Mouse (Mus musculus): Measurements from ENCODE around the gene Tfpi.
A peak's percentile ranks its signal among the peaks of the same experiment; 100 is the strongest.

Gene Tfpi

GRCm38 (mm10) chr2:84476577-84476976 is at the start of gene Tfpi:
Tfpi (minus strand) TSS chr2:84476775.
- DNase-seq (ENCODE audit: low spot score in 2 of 2) = no peak

GRCm38 (mm10) chr2:84526221-84526620 is 49.6 kb upstream of the Tfpi start:
- no peak for DNase-seq (ENCODE audit: low spot score in 2 of 2)

- DNase-seq (ENCODE audit: low spot score in 2 of 2) = no peak
These were observed 49.2 kb upstream of the Tfpi start for GRCm38 (mm10) chr2:84525806-84526205.

- DNase-seq (ENCODE audit: low spot score in 2 of 2) = no peak
These were observed 48.5 kb upstream of the Tfpi start for GRCm38 (mm10) chr2:84525047-84525446.

GRCm38 (mm10) chr2:84523994-84524393 is 47.4 kb upstream of the Tfpi start:
- no peak for DNase-seq (ENCODE audit: low spot score in 2 of 2)

GRCm38 (mm10) chr2:84523103-84523865 is 46.7 kb upstream of the Tfpi start:
- DNase-seq (ENCODE audit: low spot score in 2 of 2) = no peak

GRCm38 (mm10) chr2:84519514-84520067 is 43.0 kb upstream of the Tfpi start:
- peak in 1 of 2 experiments; percentile 3 for DNase-seq (ENCODE audit: low spot score in 2 of 2)

GRCm38 (mm10) chr2:84518767-84519166 is 42.2 kb upstream of the Tfpi start:
- DNase-seq (ENCODE audit: low spot score in 2 of 2) = no peak

- no peak for DNase-seq (ENCODE audit: low spot score in 2 of 2)
These were observed 36.7 kb upstream of the Tfpi start for GRCm38 (mm10) chr2:84513281-84513680.

GRCm38 (mm10) chr2:84511508-84511907 is 34.9 kb upstream of the Tfpi start:
- DNase-seq (ENCODE audit: low spot score in 2 of 2) = no peak

- no peak for DNase-seq (ENCODE audit: low spot score in 2 of 2)
These were observed 34.5 kb upstream of the Tfpi start for GRCm38 (mm10) chr2:84511036-84511435.

- DNase-seq (ENCODE audit: low spot score in 2 of 2) = peak in 1 of 2 experiments; percentile 6
These were observed 28.4 kb upstream of the Tfpi start for GRCm38 (mm10) chr2:84504954-84505394.

- no peak for DNase-seq (ENCODE audit: low spot score in 2 of 2)
These were observed 27.7 kb upstream of the Tfpi start for GRCm38 (mm10) chr2:84504285-84504684.

GRCm38 (mm10) chr2:84498921-84499320 is 22.3 kb upstream of the Tfpi start:
- no peak for DNase-seq (ENCODE audit: low spot score in 2 of 2)

GRCm38 (mm10) chr2:84495108-84495507 is 18.5 kb upstream of the Tfpi start:
- DNase-seq (ENCODE audit: low spot score in 2 of 2) = no peak

- DNase-seq (ENCODE audit: low spot score in 2 of 2) = no peak
These were observed 17.1 kb upstream of the Tfpi start for GRCm38 (mm10) chr2:84493626-84494025.

- no peak for DNase-seq (ENCODE audit: low spot score in 2 of 2)
These were observed 15.1 kb upstream of the Tfpi start for GRCm38 (mm10) chr2:84491715-84492114.

- no peak for DNase-seq (ENCODE audit: low spot score in 2 of 2)
These were observed 11.2 kb upstream of the Tfpi start for GRCm38 (mm10) chr2:84487705-84488291.

GRCm38 (mm10) chr2:84481863-84482262 is 5.3 kb upstream of the Tfpi start:
- no peak for DNase-seq (ENCODE audit: low spot score in 2 of 2)

- no peak for DNase-seq (ENCODE audit: low spot score in 2 of 2)
These were observed 2.5 kb upstream of the Tfpi start for GRCm38 (mm10) chr2:84479036-84479435.

- DNase-seq (ENCODE audit: low spot score in 2 of 2) = no peak
These were observed 1.2 kb upstream of the Tfpi start for GRCm38 (mm10) chr2:84477759-84478158.

GRCm38 (mm10) chr2:84476131-84476530 is 444 bp downstream of the Tfpi start:
- DNase-seq (ENCODE audit: low spot score in 2 of 2) = no peak

GRCm38 (mm10) chr2:84475601-84476000 is 974 bp downstream of the Tfpi start:
- DNase-seq (ENCODE audit: low spot score in 2 of 2) = no peak

Measured in urinary bladder, adult 18-20 months (tissue).